Mouse (Mus musculus) retina, adult 2 months (tissue): ENCODE results near the gene Ski.
A peak's percentile ranks its signal among the peaks of the same experiment; 100 is the strongest.

Source experiments
- DNase-seq: peaks from one replicate; pipeline ENCODE4 v3.0.0-alpha.2; 2012; ENCODE audit warnings: low read depth, low spot score

Gene Ski

GRCm38 (mm10) chr4:155234371-155235310 lies 12.2 kb upstream of the Ski start:
- DNase-seq, result no peak

- no peak for DNase-seq
Observed at GRCm38 (mm10) chr4:155233878-155234277, 11.5 kb upstream of the Ski start.

- DNase-seq, result no peak
Observed at GRCm38 (mm10) chr4:155228461-155228860, 6.1 kb upstream of the Ski start.

GRCm38 (mm10) chr4:155227986-155228385 lies 5.6 kb upstream of the Ski start:
- DNase-seq, result no peak

GRCm38 (mm10) chr4:155225918-155226317 lies 3.5 kb upstream of the Ski start:
- DNase-seq, result no peak

- DNase-seq, result no peak
Observed at GRCm38 (mm10) chr4:155223594-155224528, 1.5 kb upstream of the Ski start.

- peak; percentile 97 for DNase-seq
Observed at GRCm38 (mm10) chr4:155222841-155223593, 625 bp upstream of the Ski start.

GRCm38 (mm10) chr4:155221599-155222551 lies 517 bp downstream of the Ski start:
- peak; percentile 20 for DNase-seq

GRCm38 (mm10) chr4:155221106-155221505 lies 1.3 kb downstream of the Ski start:
- DNase-seq, result no peak

- no peak for DNase-seq
Observed at GRCm38 (mm10) chr4:155220213-155221100, 1.9 kb downstream of the Ski start.

- no peak for DNase-seq
Observed at GRCm38 (mm10) chr4:155219271-155220212, 2.9 kb downstream of the Ski start.

GRCm38 (mm10) chr4:155218104-155218732 lies 4.2 kb downstream of the Ski start:
- DNase-seq, result no peak

GRCm38 (mm10) chr4:155217241-155218103 lies 4.9 kb downstream of the Ski start:
- DNase-seq, result no peak

GRCm38 (mm10) chr4:155215773-155216630 lies 6.4 kb downstream of the Ski start:
- no peak for DNase-seq

- DNase-seq, result no peak
Observed at GRCm38 (mm10) chr4:155215203-155215602, 7.2 kb downstream of the Ski start.

GRCm38 (mm10) chr4:155214793-155215192 lies 7.6 kb downstream of the Ski start:
- DNase-seq, result no peak
